Mouse (Mus musculus): ENCODE measurements at regions not wholly inside any gene's neighbourhood (a gene's known extent, or its start where the extent isn't known, plus 50 kb on each side); places are given as distances from the start of the nearest gene placed in this dataset.
A peak's percentile ranks its signal among the peaks of the same experiment; 100 is the strongest.

DNA sequence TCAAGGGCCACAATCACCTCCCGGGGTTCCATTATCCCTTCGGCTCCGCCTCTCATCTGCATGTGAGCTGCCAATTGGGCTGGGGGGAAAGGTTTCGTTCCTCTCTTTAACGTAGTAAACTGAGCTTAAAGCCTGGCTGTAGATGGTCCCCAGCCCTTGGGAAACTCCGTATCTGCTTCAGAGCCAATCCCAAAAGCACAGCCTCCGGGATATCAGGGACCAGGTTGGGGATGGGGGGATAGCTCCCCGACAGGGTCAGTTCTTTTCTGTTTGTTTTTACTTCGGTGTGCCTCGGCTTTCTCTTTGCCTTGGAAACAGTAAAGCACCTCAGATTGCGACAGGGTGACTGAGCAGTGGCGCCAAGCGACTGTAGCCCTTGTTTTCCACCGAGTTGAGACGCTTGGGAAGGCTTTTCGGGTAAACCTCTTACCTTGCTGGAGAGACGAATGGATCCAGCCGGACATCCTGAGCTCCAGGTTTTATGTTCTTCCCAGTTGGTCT lies 64.5 kb downstream of the Tfap2c start:
- peak; percentile 87 for DNase-seq (ENCODE audit: low read depth, low spot score)

DNA sequence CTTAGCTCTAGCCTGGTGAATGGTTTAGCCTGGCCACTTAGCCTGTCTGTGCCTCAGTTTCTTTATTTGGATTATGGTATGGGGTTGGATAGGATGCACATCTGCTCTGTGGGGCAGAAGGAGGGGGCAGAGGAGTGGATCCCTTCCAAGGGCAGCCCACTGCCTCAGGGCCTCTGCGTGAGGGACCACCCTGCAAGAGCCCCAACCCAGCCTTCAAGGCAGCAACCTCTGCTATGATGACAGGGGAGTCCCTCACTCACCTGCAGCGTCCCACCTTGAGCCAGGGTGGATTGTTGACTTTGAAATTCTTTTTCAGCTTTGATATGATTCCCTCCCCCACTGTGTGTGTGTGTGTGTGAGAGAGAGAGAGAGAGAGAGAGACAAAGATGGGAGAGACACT lies 65.8 kb downstream of the Tfap2c start:
- DNase-seq (ENCODE audit: low read depth, low spot score) = no peak

DNA sequence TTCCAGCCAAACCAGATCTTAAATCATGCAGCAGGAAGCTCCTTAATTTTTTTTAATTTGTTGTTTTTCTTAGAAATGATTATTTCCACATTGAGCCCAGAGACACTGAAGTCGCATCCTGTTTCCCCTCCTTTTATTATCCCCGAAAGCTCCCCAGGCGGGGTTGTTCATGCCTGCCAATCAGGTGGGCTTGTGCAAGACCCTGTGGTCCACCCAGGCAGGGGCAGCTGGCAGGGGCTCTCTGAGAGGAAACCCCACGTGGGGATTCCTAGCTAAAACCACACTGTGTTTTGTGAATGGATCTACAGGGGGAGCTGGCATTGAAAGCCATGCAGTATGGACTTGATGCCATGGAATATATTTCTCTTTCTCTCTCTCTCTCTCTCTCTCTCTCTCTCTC lies 66.2 kb downstream of the Tfap2c start:
- no peak for DNase-seq (ENCODE audit: low read depth, low spot score)

DNA sequence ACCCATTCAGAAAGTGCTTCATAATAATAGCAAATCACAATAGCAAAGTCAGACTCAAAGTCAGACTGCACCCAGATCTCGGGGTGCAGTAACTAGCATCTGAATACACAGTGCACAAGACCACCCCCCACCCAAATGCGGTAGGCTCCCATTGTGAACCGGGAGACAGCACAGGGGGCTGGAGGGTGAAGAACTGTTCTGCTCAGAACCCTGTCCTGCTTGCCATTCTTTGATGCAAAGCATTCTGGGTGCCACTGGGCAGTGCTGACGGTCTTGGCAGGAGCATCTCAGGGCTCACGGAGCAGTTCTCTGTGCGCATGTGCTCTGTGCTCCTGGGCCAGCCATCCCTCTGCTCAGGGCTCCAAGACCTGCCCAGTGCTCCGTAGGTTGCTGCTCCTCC lies 69.8 kb downstream of the Tfap2c start:
- DNase-seq (ENCODE audit: low read depth, low spot score) = peak; percentile 86

DNA sequence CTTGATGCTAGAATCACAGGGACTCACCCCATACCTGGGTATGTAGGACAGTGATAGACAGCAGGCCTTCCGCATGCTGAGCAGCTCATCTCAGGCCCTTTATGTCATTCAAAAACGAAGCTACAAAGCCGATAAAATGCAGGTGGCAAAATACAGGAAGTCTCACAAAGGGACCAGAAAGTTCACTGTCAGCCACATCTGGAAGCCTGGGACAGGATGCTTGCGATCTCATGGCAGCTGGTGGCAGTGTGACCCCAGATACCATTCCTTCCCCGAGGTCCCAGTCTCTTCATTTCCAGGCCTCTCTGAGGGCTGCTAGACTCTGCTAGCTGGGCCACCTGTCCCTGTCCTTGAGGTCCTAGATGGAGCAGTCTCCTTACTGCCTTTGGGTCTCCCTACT lies 70.6 kb downstream of the Tfap2c start:
- DNase-seq (ENCODE audit: low read depth, low spot score) = no peak

DNA sequence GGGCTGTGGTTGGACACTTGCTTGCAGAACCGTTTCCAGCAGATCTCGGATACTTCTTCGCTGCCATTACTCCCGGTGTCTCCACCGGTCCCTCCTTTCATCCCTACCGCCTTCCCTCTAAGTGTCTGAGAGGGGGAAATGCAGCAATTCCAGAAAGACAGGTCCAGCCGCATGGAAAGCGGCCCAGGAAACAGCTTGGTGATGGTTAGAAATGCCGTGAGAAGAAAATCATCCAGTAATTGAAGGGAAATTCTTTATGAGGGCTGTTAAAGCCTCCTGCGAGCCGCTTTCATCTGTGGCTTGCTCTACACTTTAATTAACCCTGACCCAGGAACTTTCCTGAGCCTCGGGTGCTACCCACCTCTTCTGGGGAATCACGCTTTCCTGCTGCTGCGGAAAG lies 74.3 kb downstream of the Tfap2c start:
- DNase-seq (ENCODE audit: low read depth, low spot score) = no peak

DNA sequence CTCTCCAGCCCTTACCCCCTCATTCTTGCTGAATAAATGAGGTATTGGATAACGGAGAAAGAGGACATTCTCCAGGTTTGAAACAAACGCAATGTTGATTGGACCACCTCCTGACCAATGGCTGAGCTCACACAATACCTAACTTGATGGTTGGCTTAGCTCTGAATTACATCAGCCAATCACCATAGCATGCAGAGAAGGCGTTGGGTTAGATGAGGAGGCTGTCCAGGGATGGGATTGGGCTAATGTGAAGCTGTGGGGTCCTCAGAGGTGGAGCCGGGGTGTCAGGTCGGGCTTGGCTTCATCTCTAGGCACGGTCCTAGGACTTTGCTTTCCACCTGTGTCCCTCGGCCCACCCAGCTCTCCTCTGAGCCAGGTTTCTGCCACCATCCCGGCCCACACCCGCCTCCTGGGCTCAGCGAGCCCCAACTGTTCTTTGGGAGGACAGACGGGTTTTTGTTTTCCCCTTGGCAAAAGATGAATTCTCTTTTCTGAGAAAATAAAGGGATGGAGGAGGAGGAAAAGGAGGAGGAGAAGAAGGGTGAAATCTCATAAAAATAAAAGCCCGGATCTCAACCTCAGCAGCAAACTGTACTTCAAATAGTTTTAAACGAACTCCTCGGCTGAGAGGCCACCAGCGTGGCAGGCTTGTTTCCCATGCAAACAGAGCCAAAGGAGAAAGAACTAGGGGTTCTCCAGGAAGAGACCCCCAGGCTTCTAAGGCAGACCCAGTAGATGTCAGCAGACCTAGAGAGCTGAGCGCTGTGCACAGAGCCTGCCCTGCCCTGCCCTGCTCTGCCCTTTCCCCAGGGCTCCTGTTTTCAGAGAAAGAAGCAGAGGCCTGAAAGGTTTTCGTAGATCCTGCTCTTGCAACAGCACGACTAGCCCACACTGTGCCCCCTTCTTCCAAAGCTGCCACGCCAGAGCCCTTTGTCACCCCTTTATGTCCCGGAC lies 78.2 kb downstream of the Tfap2c start:
- DNase-seq (ENCODE audit: low read depth, low spot score) = no peak

DNA sequence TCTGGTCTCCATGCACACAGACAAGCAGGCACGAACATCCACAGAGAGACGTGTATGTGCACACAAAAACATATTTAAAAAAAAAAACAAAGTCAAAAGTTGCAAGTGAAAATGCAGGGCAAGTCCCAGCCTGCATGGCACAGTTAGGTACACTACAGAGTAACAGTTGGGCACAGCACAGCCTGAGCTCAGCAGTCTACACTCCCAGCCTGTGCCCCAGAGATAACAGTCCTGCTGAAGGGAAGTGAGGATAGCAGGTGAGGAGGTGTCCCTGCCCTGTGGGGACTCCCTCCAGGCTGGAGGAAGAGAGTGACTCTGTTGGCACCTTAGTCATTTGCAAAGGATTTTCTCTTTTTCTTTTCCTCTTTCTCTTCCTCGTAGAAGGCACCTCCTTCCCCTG lies 80.9 kb downstream of the Tfap2c start:
- no peak for DNase-seq (ENCODE audit: low read depth, low spot score)

DNA sequence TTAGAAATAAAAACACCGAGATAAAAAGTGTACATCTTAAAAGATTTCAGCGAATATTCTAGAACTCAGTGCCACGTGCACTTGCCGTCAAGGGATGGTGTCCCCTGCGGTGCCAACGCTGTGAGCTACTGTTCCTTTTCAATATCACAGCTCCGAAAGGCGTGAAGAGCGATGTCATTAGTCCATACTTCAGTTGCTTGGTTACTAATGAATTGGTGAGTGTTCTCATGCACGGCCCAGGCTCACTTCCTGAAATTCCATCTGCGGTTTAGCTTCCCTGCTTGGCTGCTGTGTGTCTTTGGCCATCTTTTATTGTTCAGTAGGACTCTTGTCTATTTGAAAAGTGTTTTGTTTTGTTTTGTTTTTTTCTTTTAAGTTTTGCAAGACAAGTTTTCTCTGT lies 93.2 kb downstream of the Tfap2c start:
- no peak for DNase-seq (ENCODE audit: low read depth, low spot score)

DNA sequence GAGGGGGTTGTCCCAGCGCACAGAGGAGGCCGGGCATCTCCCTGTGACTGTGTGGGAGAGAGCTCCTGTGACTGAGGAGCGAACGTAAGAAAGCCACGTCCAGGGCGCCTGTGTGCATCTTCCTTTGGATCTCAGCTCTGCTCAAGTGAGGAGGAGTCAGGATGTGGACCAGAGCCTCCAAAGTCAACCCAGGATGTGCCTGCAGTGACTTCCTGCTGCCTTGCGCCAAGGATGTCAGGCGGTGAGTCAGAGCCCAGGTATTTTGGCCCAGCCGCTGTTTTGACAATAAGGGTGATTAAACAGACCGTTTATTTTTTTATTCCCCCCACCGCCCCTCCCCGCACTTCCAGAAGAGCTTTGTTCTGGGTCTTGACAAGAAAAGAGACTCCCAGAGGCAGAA lies 94.5 kb downstream of the Tfap2c start:
- DNase-seq (ENCODE audit: low read depth, low spot score) = peak; percentile 26

DNA sequence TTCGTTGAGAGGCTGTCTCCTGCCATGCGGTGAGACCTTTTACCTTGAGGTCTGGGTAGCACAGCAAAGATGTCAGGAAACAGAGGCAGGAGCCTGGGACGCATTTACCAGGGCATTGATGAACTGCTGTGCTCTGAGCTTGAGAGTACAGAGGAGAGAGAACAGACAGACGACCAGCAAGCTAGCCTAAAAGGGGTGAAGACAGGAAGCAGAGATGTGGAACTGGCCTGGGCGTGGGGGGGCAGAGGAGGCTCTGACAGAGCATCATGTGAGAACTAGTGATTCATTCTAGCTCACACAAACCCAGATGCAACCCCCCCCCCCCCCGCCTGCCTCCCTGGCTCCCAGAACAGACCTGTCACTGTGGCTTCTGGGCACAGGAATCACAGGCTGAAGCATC lies 95.1 kb downstream of the Tfap2c start:
- no peak for DNase-seq (ENCODE audit: low read depth, low spot score)

DNA sequence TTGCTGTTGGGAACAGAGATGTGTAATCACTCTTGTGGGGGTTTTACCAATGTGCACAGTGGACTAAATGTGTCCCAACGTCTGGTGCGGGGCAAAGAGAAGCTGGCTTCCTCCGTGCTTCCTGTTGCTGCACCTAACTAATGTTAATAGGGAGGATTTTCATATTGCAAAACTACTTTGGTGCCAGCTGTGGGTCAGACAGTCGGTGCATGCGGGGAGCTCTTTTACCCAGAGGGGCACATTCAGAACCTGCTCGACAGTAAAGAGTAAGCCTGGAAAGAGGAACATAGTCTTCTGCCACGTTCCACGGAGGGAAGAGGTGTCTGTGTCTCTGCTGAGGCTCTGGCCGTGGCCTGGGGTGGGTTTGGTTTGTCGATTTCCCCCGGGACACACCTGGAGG lies 98.7 kb downstream of the Tfap2c start:
- DNase-seq (ENCODE audit: low read depth, low spot score) = no peak

DNA sequence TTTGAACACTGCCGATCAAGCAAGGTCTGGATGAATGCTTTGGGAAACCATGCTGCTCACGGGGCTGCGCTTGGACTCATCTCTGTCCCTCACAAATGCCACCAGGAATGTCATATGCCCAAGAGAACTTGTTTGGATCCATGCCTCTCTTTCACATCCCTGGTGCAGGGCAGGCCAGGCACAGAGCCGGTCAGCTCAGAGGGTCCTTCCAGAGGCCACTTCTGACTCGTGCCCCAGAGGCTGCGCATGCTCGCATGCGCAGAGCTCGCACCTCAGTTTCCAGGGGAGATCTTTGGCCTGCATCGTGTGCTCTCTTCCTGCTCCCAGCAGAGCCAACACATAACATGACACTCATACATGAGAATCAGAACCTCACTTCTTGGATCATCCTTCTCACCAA lies 111.1 kb downstream of the Tfap2c start:
- no peak for DNase-seq (ENCODE audit: low read depth, low spot score)

DNA sequence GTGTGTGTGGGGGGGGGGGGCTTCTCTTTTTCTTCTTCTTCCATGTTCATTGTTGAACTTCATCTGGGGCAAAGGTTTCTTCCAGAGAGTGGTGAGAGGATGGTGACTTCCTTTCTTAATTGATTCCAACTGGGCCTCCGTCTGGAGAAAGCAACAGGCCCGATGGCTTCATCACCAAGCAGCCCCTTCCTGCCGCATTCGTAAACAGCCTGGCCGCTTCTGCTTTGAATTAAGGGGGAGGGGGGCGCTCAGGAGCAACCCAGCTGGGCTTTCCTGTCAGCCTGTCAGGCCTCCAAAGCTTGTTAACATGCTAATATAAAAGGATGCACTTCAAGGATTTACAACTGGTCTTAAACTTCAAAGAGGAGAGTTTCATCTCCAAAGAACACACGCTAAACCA lies 111.5 kb downstream of the Tfap2c start:
- DNase-seq (ENCODE audit: low read depth, low spot score) = peak; percentile 23

DNA sequence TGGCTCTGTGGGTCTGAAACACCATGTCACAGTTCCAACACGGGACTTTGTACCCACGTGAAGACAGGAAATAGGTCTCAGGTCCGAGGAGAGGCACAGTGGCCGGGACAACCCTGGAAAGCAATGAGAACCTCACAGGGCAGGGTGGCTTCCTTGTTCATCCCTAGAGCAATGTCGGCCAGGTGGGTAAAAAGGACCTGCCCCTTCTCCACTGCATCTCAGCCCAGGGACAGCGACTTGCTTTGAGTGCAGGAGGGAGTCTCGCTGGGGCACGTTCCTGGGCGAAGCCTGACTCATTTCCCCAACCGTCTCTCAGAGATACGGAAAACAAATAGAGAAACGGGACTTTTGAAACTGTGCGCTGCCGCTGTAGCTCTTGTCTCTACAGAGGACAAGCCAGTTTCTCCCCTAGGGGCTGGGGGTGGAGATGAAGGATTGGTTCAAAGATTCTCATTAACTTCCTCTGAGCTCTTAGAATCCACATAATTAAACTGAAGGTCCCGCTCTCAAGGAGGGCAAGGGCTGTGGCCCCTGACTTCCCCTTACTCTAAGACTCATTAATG lies 112.1 kb downstream of the Tfap2c start:
- DNase-seq (ENCODE audit: low read depth, low spot score) = no peak

DNA sequence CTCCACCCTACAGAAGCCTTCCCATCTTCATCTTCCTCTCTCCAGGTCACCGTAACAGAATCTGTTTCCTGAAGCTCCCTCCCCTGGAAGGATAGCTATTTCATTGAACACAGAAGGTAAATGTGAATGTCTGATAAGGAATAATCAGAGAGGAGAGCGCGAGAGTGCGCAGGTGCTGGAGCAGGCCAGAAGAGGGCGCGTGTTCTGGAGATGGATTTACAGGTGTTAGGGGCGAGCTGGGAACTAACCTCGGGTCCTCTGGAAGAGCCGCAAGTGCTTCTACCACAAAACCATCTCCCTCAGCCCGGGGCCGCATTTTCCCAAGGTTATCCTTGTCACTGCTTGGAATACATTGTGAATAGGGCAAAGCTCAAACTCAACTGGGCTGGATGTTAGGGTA lies 112.8 kb downstream of the Tfap2c start:
- peak; percentile 60 for DNase-seq (ENCODE audit: low read depth, low spot score)

DNA sequence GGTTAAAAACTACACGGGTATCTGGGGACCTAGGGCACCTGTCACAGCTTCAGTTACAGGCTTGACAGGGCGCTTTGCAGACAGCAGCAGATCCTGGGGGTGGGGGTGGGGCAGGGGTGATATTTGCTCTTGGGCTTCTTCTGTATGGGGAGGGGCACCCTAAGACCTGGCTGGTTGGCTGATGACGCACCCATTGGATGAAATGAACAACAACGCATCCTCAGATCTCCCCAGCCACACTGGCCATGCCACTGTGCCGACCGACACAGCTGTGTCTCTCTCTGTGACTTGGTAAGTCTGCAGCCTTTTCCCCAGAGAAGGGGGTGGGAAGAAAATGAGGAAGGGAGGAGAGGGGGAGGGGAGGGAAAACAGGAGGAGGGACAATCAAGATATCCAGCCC lies 114.3 kb downstream of the Tfap2c start:
- no peak for DNase-seq (ENCODE audit: low read depth, low spot score)

DNA sequence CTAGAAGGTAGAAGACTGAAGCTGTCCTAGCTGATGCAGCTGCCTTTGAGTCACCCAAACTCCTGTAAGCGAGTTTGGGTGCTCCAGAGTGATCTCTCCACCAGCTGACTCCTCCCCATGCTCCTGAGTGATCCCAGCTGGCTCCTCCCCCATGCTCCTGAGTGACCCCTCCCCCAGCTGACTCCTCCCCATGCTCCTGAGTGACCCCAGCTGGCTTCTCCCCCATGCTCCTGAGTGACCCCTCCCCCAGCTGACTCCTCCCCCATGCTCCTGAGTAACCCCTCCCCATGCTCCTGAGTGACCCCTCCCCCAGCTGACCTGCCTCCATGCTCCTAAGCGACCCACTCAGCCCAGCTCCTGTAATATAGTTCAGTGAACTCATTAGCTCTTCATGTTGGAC lies 123.7 kb downstream of the Tfap2c start:
- peak; percentile 96 for DNase-seq (ENCODE audit: low read depth, low spot score)

DNA sequence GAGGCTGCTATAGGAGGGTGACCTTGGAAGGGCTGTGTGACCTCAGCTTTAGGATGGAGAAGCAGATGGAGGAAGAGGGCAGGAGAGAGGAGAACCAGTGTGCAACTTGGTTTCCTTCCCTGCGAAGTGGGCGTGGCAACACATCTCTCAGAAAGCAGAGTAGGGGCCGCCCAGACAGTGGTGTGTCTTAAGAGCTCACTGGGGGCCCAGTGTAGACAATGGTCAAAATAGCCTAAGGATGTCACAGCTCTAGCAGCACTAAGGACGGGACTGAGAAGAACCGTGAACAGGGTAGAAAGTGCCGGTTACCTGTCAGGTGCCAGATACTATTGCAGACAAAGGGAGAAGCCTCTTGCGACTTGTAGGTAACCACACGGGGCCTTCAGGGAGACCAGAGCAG lies 125.2 kb downstream of the Tfap2c start:
- peak; percentile 31 for DNase-seq (ENCODE audit: low read depth, low spot score)

DNA sequence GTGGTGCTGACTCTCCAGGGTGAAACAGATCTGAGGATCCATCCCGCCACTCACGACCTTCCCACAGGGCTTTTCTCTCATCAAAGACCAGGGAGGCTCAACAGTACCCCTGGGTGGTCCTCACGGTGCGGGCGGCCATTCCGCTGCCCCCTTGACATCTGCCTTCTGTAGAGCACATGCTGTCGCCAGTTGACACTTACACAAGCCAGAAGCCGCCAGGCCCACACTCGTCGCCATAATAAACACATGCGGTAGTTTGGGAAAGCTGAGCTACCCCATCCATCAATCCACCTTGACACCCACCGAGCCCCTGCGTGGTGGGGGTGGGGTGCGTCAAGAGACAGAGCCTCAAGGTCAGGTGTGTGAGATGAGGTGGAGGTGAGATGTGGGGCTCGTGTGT lies 125.7 kb downstream of the Tfap2c start:
- no peak for DNase-seq (ENCODE audit: low read depth, low spot score)

DNA sequence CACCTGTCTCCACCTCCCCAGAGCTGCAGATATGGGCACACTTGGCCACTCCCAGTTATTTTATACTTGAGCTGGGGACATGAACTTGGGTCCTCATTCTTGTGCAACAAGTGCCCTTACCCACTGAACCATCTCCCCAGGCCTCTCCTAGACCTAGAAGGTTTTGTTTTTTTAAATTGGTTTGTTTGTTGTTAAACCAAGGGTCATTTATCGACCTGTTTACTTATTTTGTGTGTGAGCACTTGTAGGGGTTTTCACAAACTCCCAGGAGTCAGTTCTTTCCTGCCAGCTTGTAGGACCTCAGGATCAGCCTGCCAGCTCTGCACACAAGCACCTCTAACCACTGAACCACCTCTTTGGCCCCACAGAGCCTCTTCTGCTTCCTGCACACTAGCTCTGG lies 140.8 kb downstream of the Tfap2c start:
- no peak for DNase-seq (ENCODE audit: low read depth, low spot score)

DNA sequence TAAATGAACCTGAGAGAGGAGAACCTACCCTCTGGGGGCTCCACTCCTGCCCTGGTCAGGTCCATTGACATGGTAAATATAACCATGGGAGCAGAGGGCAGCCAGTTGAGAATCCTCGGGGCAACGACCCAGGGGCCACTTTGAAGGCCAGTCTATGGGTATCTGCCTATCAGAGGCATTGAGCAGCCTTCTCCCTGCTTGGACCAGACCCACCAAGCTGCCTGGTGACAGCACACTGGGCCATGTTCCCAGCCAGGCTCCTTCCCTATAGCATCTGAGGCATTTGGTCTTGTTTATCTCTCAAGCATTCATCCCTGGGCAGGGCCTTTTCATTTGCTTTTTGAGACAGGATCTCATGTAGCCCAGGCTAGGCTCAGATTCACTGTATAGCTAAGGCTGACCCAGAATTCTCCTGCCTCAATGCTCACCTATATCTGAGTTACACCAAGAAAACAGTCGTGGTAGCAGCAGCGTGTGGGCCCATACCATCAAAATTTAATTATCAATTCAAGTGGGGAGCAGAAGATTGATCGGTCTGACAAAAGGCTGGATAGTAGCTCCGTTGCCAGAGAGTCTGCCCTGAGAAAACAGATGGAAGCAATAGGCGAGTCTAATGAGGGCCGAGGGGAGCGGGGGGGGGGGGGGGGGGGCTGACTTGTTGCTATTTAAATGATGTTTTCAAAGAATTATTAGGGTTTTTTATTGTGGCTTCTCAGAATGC lies 141.7 kb downstream of the Tfap2c start:
- DNase-seq (ENCODE audit: low read depth, low spot score) = no peak

DNA sequence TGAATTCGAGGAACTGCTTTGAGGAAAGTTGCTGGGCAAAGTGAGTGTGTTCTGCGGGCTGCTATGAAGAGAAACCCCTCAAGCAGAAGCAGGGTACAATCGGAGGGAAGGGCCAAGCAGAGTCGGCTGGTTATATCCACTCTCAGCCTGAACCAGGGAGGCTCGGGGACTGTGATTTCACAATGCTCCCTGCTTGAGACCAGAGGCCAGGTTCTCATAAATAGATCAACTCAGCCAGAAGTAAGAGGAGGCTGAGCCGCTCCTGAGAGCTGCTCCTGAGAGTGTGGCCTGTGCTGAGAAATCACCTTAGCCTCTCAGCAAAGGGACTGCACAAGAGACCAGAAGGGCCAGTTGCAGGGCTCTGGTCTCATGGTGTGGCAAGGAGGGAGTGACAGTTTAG lies 149.6 kb downstream of the Tfap2c start:
- DNase-seq (ENCODE audit: low read depth, low spot score) = no peak
